Mouse (Mus musculus) testis, adult 2 months (tissue): ENCODE results near the gene Fam20a. TPM values are rescaled to one million over a fixed set of nuclear protein-coding genes. Genes with fewer than 3 reads are reported as not detected.
A peak's percentile ranks its signal among the peaks of the same experiment; 100 is the strongest.

Source experiments
- H3K27ac ChIP-seq: fragments of 200-500 bp; 2 replicates; pipeline ENCODE4 v1.5.1; 2012; ENCODE audit warnings: low read depth, low read length; ENCODE audit not compliant: control insufficient read depth, insufficient read depth
- H3K27me3 ChIP-seq: fragments of 200-500 bp; 2 replicates; pipeline ENCODE4 v1.6.1; 2012; ENCODE audit warnings: mild to moderate bottlenecking, low read length, moderate library complexity; ENCODE audit not compliant: control insufficient read depth, insufficient read depth
- H3K36me3 ChIP-seq: fragments of 200-500 bp; 2 replicates; pipeline ENCODE4 v1.6.1; 2012; ENCODE audit warnings: mild to moderate bottlenecking, low read length; ENCODE audit not compliant: control insufficient read depth, insufficient read depth
- H3K4me1 ChIP-seq: fragments of 200-500 bp; 2 replicates; pipeline ENCODE4 v1.6.1; 2012; ENCODE audit warnings: low read length; ENCODE audit not compliant: control insufficient read depth, insufficient read depth
- H3K4me3 ChIP-seq: fragments of 200-500 bp; 2 replicates; pipeline ENCODE4 v1.5.1; 2012; ENCODE audit warnings: low read depth, mild to moderate bottlenecking, low read length, moderate library complexity, mixed read lengths; ENCODE audit not compliant: control insufficient read depth
- CTCF ChIP-seq: fragments of 200-500 bp; IDR thresholded peaks from 2 replicates; pipeline ENCODE4 v1.5.1; 2012; ENCODE audit warnings: low read depth, mild to moderate bottlenecking, inconsistent platforms, low read length, moderate library complexity; ENCODE audit not compliant: control insufficient read depth, insufficient read depth, insufficient replicate concordance
- POLR2A ChIP-seq: fragments of 200-500 bp; IDR thresholded peaks from 2 replicates; pipeline ENCODE4 v1.6.1; 2012; ENCODE audit warnings: low read depth, mild to moderate bottlenecking, inconsistent platforms, low read length, moderate library complexity; ENCODE audit not compliant: control insufficient read depth
- polyA plus RNA-seq: library from polyadenylated mRNA; depleted of rRNA; stranded (reverse); fragments of >200 nt; gene quantifications from 2 replicates; pipeline ENCODE4 v1.2.3, GENCODE M21; 2012

The Fam20a gene
- polyA plus RNA-seq, 1 experiment, result 99.4 TPM

GRCm38 (mm10) chr11:109680934-109681333, 41.1 kb downstream of the Fam20a start:
- no peak overlapping the region for H3K4me3 ChIP-seq
- H3K27me3 ChIP-seq, result no peaks in the 10 kb centered on the region
- H3K27ac ChIP-seq, result no peak overlapping the region
- H3K36me3 ChIP-seq, result no peaks in the 10 kb centered on the region
- TF ChIP-seq POLR2A, result no peak
- TF ChIP-seq CTCF, result no peak
- H3K4me1 ChIP-seq, result peaks cover 4% of the 10 kb centered on the region; the same call in 1 of the 2 replicates

- Histone ChIP-seq H3K27me3 (no peaks in the 10 kb centered on the region), H3K4me1 (peaks cover 7% of the 10 kb centered on the region), H3K36me3 (no peaks in the 10 kb centered on the region), H3K4me3 (no peak overlapping the region), H3K27ac (no peak overlapping the region)
- TF ChIP-seq CTCF (no peak), POLR2A (no peak)
These were observed 43.8 kb downstream of the Fam20a start for GRCm38 (mm10) chr11:109678291-109678690.

GRCm38 (mm10) chr11:109676621-109677373, 45.3 kb downstream of the Fam20a start:
- no peaks in the 10 kb centered on the region for H3K36me3 ChIP-seq
- peaks cover 11% of the 10 kb centered on the region for H3K4me1 ChIP-seq
- H3K4me3 ChIP-seq, result no peak overlapping the region
- no peak overlapping the region for H3K27ac ChIP-seq
- H3K27me3 ChIP-seq, result no peaks in the 10 kb centered on the region
- TF ChIP-seq CTCF (no peak), POLR2A (no peak)

- H3K36me3 ChIP-seq, result no peaks in the 10 kb centered on the region
- peaks cover 11% of the 10 kb centered on the region for H3K4me1 ChIP-seq
- TF ChIP-seq CTCF (no peak), POLR2A (no peak)
- no peak overlapping the region; the same call in 1 of the 2 replicates for H3K27ac ChIP-seq
- no peaks in the 10 kb centered on the region for H3K27me3 ChIP-seq
- H3K4me3 ChIP-seq, result peak overlapping the region; percentile 49
These were observed 46.3 kb downstream of the Fam20a start for GRCm38 (mm10) chr11:109675771-109676170.

DNA sequence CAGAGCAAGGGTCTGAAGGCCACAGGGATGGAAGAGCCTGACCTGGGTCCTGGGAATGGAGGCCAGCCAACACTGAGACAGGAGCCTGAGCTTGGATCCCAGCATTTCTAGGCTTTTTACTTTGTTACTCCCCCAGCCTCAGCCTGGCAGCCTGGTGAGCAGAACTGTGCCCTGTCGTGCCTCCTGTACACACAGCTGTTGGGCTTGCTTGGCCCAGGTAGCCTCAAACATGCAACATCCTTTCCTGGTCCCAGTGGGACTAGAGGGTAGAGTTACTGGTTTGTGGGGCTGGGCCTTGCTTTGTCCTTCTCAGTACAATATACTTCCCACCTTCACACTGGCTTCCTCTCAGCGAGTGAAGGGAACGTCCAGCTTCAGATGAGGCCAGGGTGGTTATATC, 46.9 kb downstream of the Fam20a start:
- no peak for TF ChIP-seq CTCF
- TF ChIP-seq POLR2A, result no peak
- no peaks in the 10 kb centered on the region for H3K27me3 ChIP-seq
- H3K27ac ChIP-seq, result no peak overlapping the region
- peak overlapping the region; percentile 49 for H3K4me3 ChIP-seq
- no peaks in the 10 kb centered on the region for H3K36me3 ChIP-seq
- peaks cover 11% of the 10 kb centered on the region for H3K4me1 ChIP-seq

GRCm38 (mm10) chr11:109674542-109674941, 47.5 kb downstream of the Fam20a start:
- H3K4me1 ChIP-seq, result peaks cover 11% of the 10 kb centered on the region
- no peak overlapping the region for H3K27ac ChIP-seq
- no peaks in the 10 kb centered on the region for H3K27me3 ChIP-seq
- H3K36me3 ChIP-seq, result no peaks in the 10 kb centered on the region
- no peak overlapping the region for H3K4me3 ChIP-seq
- TF ChIP-seq CTCF (peak; percentile 44; the same call in 1 of the 2 replicates), POLR2A (no peak)

DNA sequence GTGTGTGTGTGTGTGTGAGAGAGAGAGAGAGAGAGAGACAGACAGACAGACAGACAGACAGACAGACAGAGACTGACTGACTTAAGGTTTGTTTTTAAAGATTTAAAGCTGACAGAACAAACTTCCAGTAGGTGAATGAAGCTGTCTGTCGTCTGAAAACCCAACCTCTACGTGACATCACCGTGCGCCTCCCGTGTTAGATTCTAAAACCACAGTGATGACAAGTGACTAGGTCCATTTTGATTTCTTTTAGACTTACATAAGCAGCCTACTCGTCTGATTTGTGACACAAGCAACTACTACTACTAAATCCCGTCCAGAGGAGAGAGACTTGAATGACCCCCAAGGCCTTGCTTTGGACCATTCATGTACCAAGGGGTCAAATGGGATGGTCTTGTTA, 48.3 kb downstream of the Fam20a start:
- no peak overlapping the region; the same call in 1 of the 2 replicates for H3K27ac ChIP-seq
- no peaks in the 10 kb centered on the region for H3K27me3 ChIP-seq
- peaks cover 11% of the 10 kb centered on the region for H3K4me1 ChIP-seq
- no peaks in the 10 kb centered on the region for H3K36me3 ChIP-seq
- H3K4me3 ChIP-seq, result no peak overlapping the region
- TF ChIP-seq POLR2A (no peak), CTCF (no peak)
